Mouse (Mus musculus): ENCODE results near the gene Zfp786. TPM values are rescaled to one million over a fixed set of nuclear protein-coding genes. Genes with fewer than 3 reads are reported as not detected.

Gene Zfp786
- total and polyA plus RNA-seq, 2 experiments from 2014 or later, result 0.69 to 0.70 TPM

DNA sequence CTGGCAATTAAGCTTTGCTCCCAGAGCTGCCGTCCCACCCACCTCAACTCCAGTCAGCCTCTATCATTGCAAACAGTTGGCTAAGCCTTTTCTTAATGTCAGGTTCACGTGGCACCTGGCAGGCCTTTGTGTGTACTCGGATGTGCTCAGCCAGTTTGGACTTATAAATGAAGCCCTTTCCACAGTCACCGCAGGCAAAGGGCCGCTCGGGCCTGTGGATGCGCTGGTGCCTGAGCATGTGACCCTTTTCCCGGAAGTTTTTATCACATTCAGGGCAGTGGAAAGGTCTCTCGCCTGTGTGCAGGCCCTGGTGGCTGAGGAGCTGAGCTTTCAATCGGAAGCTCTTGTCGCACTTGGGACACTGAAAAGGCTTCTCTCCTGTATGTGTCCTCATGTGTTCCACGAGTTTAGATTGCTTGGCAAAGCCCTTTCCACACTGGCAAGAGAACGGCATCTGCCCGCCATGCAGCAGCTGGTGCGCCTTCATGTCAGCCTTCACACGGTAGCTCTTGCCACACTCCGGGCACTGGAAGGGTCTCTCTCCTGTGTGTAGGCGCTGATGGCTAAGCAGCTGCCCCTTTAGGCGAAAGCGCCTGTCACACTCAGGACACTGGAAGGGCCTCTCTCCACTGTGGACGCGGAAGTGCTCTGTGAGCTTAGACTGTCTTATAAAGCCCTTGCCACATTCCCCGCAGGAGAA, 10.9 kb downstream of the Zfp786 start:
- Histone ChIP-seq H3K4me2 (ENCODE audit: low read depth, low read length) (no peak overlapping the region), H3K27ac (ENCODE audit: low read depth) (no peak overlapping the region), H3K27me3 (ENCODE audit: control insufficient read depth, insufficient read depth, low read length) (no peaks in the 10 kb centered on the region), H3K36me3 (replicated peaks; ENCODE audit: control insufficient read depth, insufficient read depth, low read length) (no peaks in the 10 kb centered on the region; the same call in none of the 2 replicates), H3K9me3 (replicated peaks; ENCODE audit: control insufficient read depth, low read length) (no peaks in the 10 kb centered on the region), H3K4me1 (ENCODE audit: control insufficient read depth, insufficient read depth) (no peaks in the 10 kb centered on the region), H3K4me3 (ENCODE audit: low read depth, low read length) (no peak overlapping the region), H3K9ac (replicated peaks; ENCODE audit: low read depth, low read length) (no peak overlapping the region)
- ATAC-seq (ENCODE audit: insufficient read depth, low read depth) (no peak), DNase-seq (ENCODE audit: low spot score) (no peak)
- 87% methylated on average over 23 of the region's 23 CpGs for WGBS
- TF ChIP-seq CTCF (IDR thresholded peaks at IDR 0.05; ENCODE audit: low read depth) (no peak), EP300 (IDR thresholded peaks at IDR 0.05; ENCODE audit: low read depth) (no peak)

DNA sequence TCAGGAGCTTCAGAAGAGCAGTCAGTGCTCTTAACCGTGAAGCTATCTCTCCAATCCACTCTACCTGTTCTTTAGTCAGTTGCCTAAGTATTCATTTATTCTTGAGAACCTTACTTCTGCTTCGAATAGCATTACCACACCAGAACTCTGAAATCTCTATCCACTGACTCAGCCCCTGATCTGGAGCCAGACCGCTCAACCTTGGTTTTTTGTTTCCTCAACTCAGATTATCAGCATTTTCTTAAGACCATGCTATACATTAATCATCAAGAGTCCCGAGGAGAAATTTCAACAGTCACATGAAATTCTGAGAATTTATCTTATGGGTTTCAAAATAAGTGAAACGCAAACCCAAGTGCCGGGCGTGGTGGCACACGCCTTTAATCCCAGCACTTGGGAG, 11.9 kb downstream of the Zfp786 start:
- DNase-seq (ENCODE audit: low spot score) (no peak), ATAC-seq (ENCODE audit: insufficient read depth, low read depth) (no peak)
- no peak overlapping the region for H3K27ac ChIP-seq (ENCODE audit: low read depth)
- no peak overlapping the region for H3K4me3 ChIP-seq (ENCODE audit: low read depth, low read length)
- no peak overlapping the region for H3K4me2 ChIP-seq (ENCODE audit: low read depth, low read length)
- H3K9me3 ChIP-seq (replicated peaks; ENCODE audit: control insufficient read depth, low read length), result no peaks in the 10 kb centered on the region
- 90% methylated on average over 8 of the region's 8 CpGs for WGBS
- no peak for TF ChIP-seq CTCF (IDR thresholded peaks at IDR 0.05; ENCODE audit: low read depth)
- TF ChIP-seq EP300 (IDR thresholded peaks at IDR 0.05; ENCODE audit: low read depth), result no peak
- no peak overlapping the region for H3K9ac ChIP-seq (replicated peaks; ENCODE audit: low read depth, low read length)
- H3K36me3 ChIP-seq (replicated peaks; ENCODE audit: control insufficient read depth, insufficient read depth, low read length), result no peaks in the 10 kb centered on the region; the same call in none of the 2 replicates
- 0 out of 2 replicates have a peak, but pooled peaks cover 5% of the 10 kb centered on the region for H3K4me1 ChIP-seq (ENCODE audit: control insufficient read depth, insufficient read depth)
- no peaks in the 10 kb centered on the region for H3K27me3 ChIP-seq (ENCODE audit: control insufficient read depth, insufficient read depth, low read length)

DNA sequence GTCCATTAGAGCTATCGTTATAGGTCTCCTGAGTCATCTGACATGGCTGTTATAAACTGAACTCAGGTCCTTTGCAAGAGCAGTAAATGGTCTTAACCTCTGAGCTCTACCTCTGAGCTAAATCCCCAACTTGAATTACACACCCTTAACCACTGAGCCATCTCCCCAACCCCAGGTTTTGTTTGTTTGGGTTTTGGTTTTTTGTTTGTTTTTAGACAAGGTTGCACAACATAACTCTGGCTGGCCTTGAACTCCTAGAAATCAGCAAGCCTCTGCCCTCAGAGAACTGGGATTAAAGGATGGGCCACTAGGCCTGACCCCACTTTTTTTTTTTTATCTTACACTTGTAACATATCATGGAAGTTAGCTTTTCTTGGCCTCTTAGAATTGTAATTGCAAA, 14.5 kb downstream of the Zfp786 start:
- WGBS, result 82% methylated on average over 1 of the region's 1 CpGs
- TF ChIP-seq EP300 (IDR thresholded peaks at IDR 0.05; ENCODE audit: low read depth), result no peak
- no peak for TF ChIP-seq CTCF (IDR thresholded peaks at IDR 0.05; ENCODE audit: low read depth)
- no peak overlapping the region for H3K9ac ChIP-seq (replicated peaks; ENCODE audit: low read depth, low read length)
- ATAC-seq (ENCODE audit: insufficient read depth, low read depth) (no peak), DNase-seq (ENCODE audit: low spot score) (no peak)
- no peak overlapping the region for H3K27ac ChIP-seq (ENCODE audit: low read depth)
- no peaks in the 10 kb centered on the region for H3K27me3 ChIP-seq (ENCODE audit: control insufficient read depth, insufficient read depth, low read length)
- H3K9me3 ChIP-seq (replicated peaks; ENCODE audit: control insufficient read depth, low read length), result no peaks in the 10 kb centered on the region
- H3K4me1 ChIP-seq (ENCODE audit: control insufficient read depth, insufficient read depth), result peaks cover 18% of the 10 kb centered on the region
- no peak overlapping the region for H3K4me3 ChIP-seq (ENCODE audit: low read depth, low read length)
- H3K4me2 ChIP-seq (ENCODE audit: low read depth, low read length), result no peak overlapping the region
- no peaks in the 10 kb centered on the region; the same call in none of the 2 replicates for H3K36me3 ChIP-seq (replicated peaks; ENCODE audit: control insufficient read depth, insufficient read depth, low read length)

DNA sequence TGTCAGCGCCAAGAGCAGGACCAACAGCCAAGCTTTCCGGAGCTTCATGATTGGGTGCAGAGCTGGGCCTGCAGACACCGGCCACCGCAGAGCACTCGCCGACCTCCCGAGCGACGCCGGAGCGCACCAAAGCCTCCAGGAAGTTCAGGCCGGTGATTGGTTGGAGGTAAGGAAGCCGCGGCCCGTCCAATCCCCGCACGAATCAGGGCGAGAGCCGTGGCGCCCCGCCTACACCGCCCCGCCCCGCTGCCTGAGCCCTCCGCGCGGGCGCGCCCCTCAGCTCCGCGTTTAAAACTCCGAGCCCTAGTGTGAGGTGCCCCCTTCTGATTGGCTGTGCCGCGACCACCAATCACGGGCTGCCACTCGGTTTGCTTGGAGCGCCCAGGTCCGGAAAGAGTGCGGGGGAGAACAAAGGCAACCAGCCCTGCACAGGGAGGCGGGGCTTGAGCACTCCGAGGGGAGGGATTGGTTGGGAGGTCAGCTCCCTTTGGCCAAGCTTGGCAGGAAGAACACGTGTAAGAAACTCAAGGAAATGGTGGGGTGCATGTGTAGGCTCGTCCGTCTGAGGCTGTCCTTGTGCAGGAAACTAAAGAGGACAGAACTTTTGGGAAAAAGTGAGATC, 17.3 kb downstream of the Zfp786 start, which contains the start of gene Pdia4:
TSS of gene Pdia4 (minus strand) at position 174 of the 622 bp plus-strand sequence.
- DNase-seq (ENCODE audit: low spot score) (peak; percentile 99), ATAC-seq (ENCODE audit: insufficient read depth, low read depth) (peak; percentile 98)
- H3K27ac ChIP-seq (ENCODE audit: low read depth), result peak within 1 kb of the TSS; percentile 69
- H3K4me3 ChIP-seq (ENCODE audit: low read depth, low read length), result peak within 1 kb of the TSS; percentile 57
- H3K36me3 ChIP-seq (replicated peaks; ENCODE audit: control insufficient read depth, insufficient read depth, low read length), result no peaks in the 10 kb centered on the region
- no peaks in the 10 kb centered on the region for H3K9me3 ChIP-seq (replicated peaks; ENCODE audit: control insufficient read depth, low read length)
- under 1% methylated on average over 43 of the region's 44 CpGs for WGBS
- peak within 1 kb of the TSS; percentile 70 for H3K4me2 ChIP-seq (ENCODE audit: low read depth, low read length)
- H3K9ac ChIP-seq (replicated peaks; ENCODE audit: low read depth, low read length), result peak within 1 kb of the TSS; percentile 60
- TF ChIP-seq EP300 (IDR thresholded peaks at IDR 0.05; ENCODE audit: low read depth) (0 out of 2 replicates have a peak, but pooled peaks have one; percentile 21), CTCF (IDR thresholded peaks at IDR 0.05; ENCODE audit: low read depth) (no peak)
- H3K4me1 ChIP-seq (ENCODE audit: control insufficient read depth, insufficient read depth), result peaks cover 21% of the 10 kb centered on the region
- no peaks in the 10 kb centered on the region for H3K27me3 ChIP-seq (ENCODE audit: control insufficient read depth, insufficient read depth, low read length)

DNA sequence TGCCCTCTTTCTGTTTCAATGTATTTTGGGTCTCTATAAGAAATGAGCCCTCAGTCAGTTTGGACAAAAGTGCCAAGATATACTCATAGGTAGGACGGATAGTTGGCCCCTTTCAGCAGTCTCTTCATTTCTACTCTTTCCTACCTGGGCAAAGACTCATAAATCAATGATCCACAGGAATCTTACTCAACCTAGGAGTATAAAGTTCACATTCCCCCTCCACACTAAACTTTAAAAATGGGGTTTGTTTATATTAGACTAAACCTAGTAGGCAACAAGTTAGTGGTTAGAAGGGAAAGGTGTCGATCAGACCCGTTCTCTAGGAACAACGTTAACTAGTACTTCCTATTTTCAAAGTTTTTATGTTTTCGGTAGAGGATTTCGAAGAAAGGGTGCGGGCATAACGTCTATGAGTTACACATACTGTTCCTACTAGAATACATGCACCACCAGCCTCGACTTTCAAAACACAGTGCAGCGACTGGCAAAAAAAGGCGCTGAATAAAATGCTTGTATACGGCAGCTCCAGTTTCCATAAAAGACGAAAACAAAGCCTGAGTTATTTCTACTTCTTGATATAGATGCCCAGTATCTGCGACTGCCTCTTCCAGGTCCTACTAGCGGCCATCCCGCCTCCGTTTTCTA, 18.3 kb downstream of the Zfp786 start:
- 1% methylated on average over 17 of the region's 17 CpGs for WGBS
- ATAC-seq (ENCODE audit: insufficient read depth, low read depth), result no peak

More for the DNA sequence above, 18.3 kb downstream of the Zfp786 start:
- Histone ChIP-seq H3K27ac (ENCODE audit: low read depth) (peak overlapping the region; percentile 69), H3K4me3 (ENCODE audit: low read depth, low read length) (peak overlapping the region; percentile 57), H3K9ac (replicated peaks; ENCODE audit: low read depth, low read length) (peak overlapping the region; percentile 60), H3K4me1 (ENCODE audit: control insufficient read depth, insufficient read depth) (peaks cover 21% of the 10 kb centered on the region), H3K36me3 (replicated peaks; ENCODE audit: control insufficient read depth, insufficient read depth, low read length) (no peaks in the 10 kb centered on the region), H3K9me3 (replicated peaks; ENCODE audit: control insufficient read depth, low read length) (no peaks in the 10 kb centered on the region), H3K4me2 (ENCODE audit: low read depth, low read length) (peak overlapping the region; percentile 70), H3K27me3 (ENCODE audit: control insufficient read depth, insufficient read depth, low read length) (no peaks in the 10 kb centered on the region)
- no peak for DNase-seq (ENCODE audit: low spot score)
- no peak for TF ChIP-seq CTCF (IDR thresholded peaks at IDR 0.05; ENCODE audit: low read depth)
- TF ChIP-seq EP300 (IDR thresholded peaks at IDR 0.05; ENCODE audit: low read depth), result no peak
